Comparison of ENCODE assay signal across 9 mouse cellular contexts in the genomic region with DNA sequence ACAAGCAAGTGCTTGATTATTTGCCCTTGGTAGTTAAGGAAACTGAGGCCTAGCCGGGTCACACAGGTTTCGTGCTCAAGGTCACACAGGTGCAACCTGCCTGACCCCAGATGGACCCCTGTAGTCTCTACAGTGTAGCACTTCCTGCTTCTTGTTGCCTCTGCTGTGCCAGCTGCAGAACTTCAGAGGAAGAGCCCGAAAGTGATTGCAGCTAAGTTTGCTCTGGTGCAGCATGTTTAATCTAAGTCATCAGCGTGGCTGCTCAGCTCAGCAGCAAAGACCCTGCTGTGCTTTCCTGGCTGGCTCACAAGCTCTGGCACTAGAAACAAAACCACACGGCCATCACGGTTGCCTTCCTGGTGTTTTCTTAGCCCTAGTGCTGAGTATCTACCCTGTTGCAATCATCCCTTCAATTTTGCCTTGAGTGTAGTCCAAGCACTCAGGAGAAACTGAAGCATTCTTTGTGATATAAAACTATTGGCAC.
DNase-seq lines count a peak whose midpoint lies in the region; ATAC-seq lines count a peak whose summit lies in the region.
"Had no signal": no experiment of that assay in that cellular context is flagged by ENCODE, and none has a peak within 500 bp of the region (broad histone marks: within the 10 kb centered on the region; RNA-seq: fewer than 3 reads in every experiment).

No protein-coding gene starts in this region.

- no peak for ATAC-seq in erythroblast, adult 5-6 weeks (replicated peaks; ENCODE audit: low FRiP score, poor library complexity, severe bottlenecking)

- H3K36me3 ChIP-seq in erythroblast, embryonic 14.5 days (ENCODE audit: control insufficient read depth), result peaks cover 56% of the 10 kb centered on the region
- H3K36me3 ChIP-seq: embryonic facial prominence, embryonic 15.5 days had no signal

- H3K27me3 ChIP-seq in erythroblast, embryonic 14.5 days (ENCODE audit: control insufficient read depth), result no peaks in the 10 kb centered on the region
- H3K27me3 ChIP-seq: embryonic facial prominence, embryonic 15.5 days had no signal

- H3K4me1 ChIP-seq in erythroblast, embryonic 14.5 days (ENCODE audit: control insufficient read depth), result peaks cover 71% of the 10 kb centered on the region

- peak overlapping the region; percentile 86 for H3K4me3 ChIP-seq in erythroblast, embryonic 14.5 days (replicated peaks)
- H3K4me3 ChIP-seq: embryonic facial prominence, embryonic 15.5 days had no signal

- no peaks in the 10 kb centered on the region for H3K9me3 ChIP-seq in erythroblast, embryonic 14.5 days (ENCODE audit: control insufficient read depth, low read length)
- H3K9me3 ChIP-seq: embryonic facial prominence, embryonic 15.5 days had no signal

- DNase-seq in spleen, postnatal 36 days (ENCODE audit: low spot score in 2 of 2), result peak; percentile 56 to 57
- no peak for DNase-seq in spleen, adult 12 weeks (ENCODE audit: low spot score)
- DNase-seq in lung, postnatal 25 days (ENCODE audit: low spot score), result peak; percentile 57
- DNase-seq in layer of hippocampus, adult 8-10 months (ENCODE audit: low spot score in 2 of 2), result no peak
- DNase-seq in layer of hippocampus, postnatal 25 days (ENCODE audit: extremely low spot score in 1 of 2, low spot score in 1 of 2), result no peak
- no peak for DNase-seq in adrenal gland, postnatal 10 days

Comparison
In these comparisons a context has a peak if more than half of its experiments do, and no peak if none do; other contexts are left out.
1. DNase-seq: peak in spleen, postnatal 36 days (2 of 2) and lung, postnatal 25 days (single experiment); none in spleen, adult 12 weeks (single experiment), layer of hippocampus, adult 8-10 months (0 of 2), layer of hippocampus, postnatal 25 days (0 of 2) and adrenal gland, postnatal 10 days (single experiment).